Mouse (Mus musculus) kidney, adult 2 months (tissue): ENCODE measurements around the gene Ppm1n.

Experiments used
- CTCF ChIP-seq: fragments of 200-500 bp; conservative IDR thresholded peaks from 2 replicates; pipeline ENCODE4 v1.5.1; 2011; ENCODE audit warnings: low read depth, mild to moderate bottlenecking, control low read depth, low read length, moderate library complexity, mixed read lengths; ENCODE audit not compliant: insufficient read depth, insufficient read length
- POLR2A ChIP-seq: fragments of 200-500 bp; IDR thresholded peaks from one replicate; pipeline ENCODE4 v1.6.1; 2011; ENCODE audit warnings: low read depth, low read length, control low read depth

DNA sequence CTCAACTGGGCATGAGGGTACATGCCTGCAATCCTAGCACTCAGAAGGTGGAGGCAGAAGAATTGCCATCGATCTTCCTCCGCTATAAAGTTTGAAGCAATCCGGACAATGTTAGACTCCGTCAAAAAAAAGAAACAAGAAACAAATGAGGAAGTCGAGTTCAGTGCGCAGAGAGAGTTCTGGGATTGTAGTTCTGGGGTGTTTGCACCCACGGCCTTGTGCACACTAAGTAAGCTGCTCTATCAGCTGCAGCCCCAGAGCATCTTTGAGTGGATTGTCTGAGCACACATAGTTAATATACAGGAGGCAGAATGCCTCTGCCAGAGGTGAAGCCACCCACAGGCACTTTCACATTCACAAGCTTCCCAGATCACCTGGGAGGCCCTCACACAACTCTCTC lies 38.8 kb upstream of the Ppm1n start:
- TF ChIP-seq CTCF = no peak
- no peak for TF ChIP-seq POLR2A
